Mouse (Mus musculus): ENCODE results near the gene Net1.
"Not testable (repeated sequence)": the region's sequence is repeated elsewhere in the genome, so short reads cannot be mapped to it uniquely, and the experiment has no call there.

Gene Net1

DNA sequence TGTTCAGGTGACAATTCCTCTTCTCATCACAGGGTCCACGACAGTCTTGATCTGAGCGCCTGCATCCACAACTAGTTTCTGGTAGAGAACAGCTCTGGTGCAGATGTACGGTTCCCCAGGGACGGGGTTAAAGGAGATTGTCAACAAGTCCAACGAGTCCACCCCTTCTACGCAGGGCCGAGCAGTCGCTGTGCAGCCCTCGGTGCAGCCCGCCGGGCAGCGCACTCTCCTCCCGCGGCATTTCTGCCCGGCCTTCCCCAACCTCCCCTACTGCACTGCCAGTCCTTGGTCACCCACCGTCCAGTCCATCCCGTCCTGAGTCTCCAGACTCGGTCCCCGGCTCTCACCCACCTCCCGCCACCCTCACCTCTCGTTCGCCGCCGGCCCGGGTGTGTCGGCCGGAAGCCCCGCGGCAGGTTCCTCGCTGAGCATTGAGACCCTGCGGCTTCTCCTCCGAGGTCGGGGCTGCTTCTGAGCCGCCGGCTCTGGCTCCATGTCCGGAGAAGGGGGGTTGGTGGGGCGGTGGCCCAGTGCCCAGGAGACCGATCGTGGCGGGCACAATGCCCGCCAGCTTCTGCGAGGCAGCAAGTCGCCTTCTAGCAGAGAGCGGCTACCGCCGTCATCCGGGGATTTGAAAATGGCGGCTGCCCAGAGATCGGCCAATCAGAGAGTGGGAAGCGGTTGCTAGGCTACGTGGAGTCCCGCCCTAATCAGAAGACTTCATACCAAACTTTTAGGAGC, at the start of gene Net1, which contains the start of gene Tubal3:
Net1 (minus strand) TSS at position 650 of the 741 bp plus-strand sequence.
Tubal3 (plus strand) TSS at position 704 of the 741 bp plus-strand sequence.
- DNase-seq (ENCODE audit: extremely low read depth, low read depth, low spot score), result no peak

- no peak for DNase-seq (ENCODE audit: extremely low read depth, low read depth, low spot score)
Measured at GRCm38 (mm10) chr13:3951198-3951914, 33.3 kb upstream of the Net1 start.

DNA sequence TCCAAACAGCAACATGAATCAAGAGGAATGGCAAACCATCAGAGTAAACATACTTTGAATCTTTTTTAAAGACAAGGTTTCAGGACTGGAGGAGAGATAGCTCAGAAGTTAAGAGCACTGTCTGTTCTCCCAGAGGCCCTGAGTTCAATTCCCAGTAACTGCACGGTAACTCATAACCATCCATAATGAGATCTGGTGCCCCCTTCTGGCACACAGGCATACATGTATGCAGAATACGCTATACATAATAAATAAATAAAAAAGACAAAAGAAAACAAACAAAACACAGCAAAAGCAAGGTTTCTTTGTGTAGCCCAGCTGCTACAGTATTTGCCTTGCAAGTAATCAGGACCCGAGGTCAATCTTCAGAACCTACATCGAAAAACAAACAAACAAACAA, 31.5 kb upstream of the Net1 start:
- DNase-seq (ENCODE audit: extremely low read depth, low read depth, low spot score), result no peak

DNA sequence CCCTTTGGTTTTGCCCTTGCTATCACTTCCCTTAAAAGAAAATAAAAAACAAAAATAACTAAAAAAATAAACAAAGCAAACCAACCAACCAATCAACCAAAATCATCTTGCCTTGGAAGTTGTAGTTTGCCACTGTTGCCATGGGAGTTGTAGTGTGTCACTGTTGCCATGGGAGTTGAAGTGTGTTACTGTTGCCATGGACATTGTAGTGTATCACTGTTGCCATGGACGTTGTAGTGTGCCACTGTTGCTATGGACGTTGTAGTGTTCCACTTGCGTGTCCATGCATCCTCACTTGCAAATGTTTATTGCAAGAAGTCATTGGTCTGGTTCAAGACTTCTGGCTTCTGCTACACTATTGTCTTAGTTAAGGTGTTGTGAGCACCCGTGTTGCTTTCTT, 29.2 kb upstream of the Net1 start:
- DNase-seq (ENCODE audit: extremely low read depth, low read depth, low spot score), result no peak

- DNase-seq (ENCODE audit: extremely low read depth, low read depth, low spot score), result no peak
Measured at GRCm38 (mm10) chr13:3945249-3945648, 27.2 kb upstream of the Net1 start, which contains the start of gene Ucn3. Ucn3 (minus strand) TSS chr13:3945349.

GRCm38 (mm10) chr13:3944699-3945098, 26.7 kb upstream of the Net1 start:
- no peak for DNase-seq (ENCODE audit: extremely low read depth, low read depth, low spot score)

DNA sequence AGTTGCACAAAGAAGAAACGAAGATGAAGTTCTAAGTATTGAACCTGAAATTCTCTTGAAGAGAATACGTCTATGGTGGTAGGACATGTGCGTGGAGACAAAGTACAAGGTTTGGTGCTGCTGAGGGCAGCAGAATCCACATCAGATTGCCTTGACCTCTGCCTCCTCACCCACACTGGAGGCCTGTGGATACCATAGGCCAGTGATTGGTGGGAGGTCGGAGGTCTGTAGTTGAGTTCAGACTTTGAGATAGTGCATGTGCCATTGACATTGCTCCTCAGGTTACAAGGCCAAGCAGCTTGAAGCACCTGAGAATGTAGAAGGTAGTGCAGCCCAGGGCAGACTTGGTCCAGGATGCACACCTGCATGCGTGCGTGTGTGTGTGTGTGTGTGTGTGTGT, 8.0 kb upstream of the Net1 start:
- no peak for DNase-seq (ENCODE audit: extremely low read depth, low read depth, low spot score)

DNA sequence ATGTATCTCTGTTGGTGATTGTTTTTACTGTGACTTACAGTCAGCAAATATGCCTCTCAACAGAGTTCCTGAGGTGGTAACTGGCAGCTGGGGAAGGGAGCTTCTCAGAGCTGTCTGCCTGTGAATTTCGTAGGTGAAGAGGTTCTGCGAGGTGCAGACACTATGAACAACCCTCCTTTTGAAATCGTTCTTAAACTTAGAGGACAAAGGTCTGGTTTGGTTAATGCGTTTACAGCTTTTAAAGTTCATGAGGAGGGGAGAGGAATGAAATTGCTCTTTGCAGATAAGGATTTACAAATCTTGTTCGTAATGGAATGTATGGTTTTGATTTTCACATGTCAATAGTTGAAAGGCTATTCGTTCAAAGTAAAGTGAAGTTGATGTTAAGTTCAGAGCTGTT, 7.6 kb upstream of the Net1 start:
- no peak for DNase-seq (ENCODE audit: extremely low read depth, low read depth, low spot score)

- no peak for DNase-seq (ENCODE audit: extremely low read depth, low read depth, low spot score)
Measured at GRCm38 (mm10) chr13:3924483-3924882, 6.5 kb upstream of the Net1 start.

- no peak for DNase-seq (ENCODE audit: extremely low read depth, low read depth, low spot score)
Measured at GRCm38 (mm10) chr13:3913504-3913903, 4.5 kb downstream of the Net1 start.

DNA sequence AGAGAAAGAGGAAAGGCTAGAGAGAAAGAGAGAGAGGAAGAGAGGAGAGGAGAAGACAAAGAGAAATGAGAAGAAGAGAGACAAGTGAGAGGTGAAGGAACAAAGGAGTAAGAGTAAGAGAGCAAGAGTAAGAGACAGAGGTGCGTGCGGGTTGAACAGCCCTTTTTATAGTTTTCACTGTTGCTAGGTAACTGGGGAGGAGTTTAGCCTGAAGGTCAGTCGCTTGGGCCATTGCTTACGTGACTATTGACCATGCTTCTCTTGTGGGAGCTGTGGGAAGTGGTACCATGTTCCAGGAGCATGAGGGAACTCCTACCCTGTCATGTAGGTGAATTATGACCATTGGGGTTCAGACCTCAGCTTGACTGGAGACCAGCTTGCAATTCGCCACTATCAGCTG, 7.7 kb downstream of the Net1 start:
- DNase-seq (ENCODE audit: extremely low read depth, low read depth, low spot score), result no peak

GRCm38 (mm10) chr13:3908262-3908661, 9.8 kb downstream of the Net1 start:
- no peak for DNase-seq (ENCODE audit: extremely low read depth, low read depth, low spot score)

GRCm38 (mm10) chr13:3907151-3907696, 10.8 kb downstream of the Net1 start:
- no peak for DNase-seq (ENCODE audit: extremely low read depth, low read depth, low spot score)

- no peak for DNase-seq (ENCODE audit: extremely low read depth, low read depth, low spot score)
Measured at GRCm38 (mm10) chr13:3899301-3899700, 18.7 kb downstream of the Net1 start.

DNA sequence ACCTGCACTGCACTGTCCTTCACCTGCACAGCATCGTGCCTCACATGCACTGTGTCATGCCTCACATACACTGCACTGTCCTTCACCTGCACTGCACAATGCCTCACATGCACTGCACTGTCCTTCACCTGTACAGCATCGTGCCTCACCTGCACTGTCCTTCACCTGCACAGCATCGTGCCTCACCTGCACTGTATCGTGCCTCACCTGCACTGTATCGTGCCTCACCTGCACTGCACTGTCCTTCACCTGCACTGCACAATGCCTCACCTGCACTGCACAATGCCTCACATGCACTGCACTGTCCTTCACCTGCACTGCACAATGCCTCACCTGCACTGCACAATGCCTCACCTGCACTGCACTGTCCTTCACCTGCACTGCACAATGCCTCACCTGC, 19.8 kb downstream of the Net1 start:
- not testable (repeated sequence) for DNase-seq (ENCODE audit: extremely low read depth, low read depth, low spot score)

- no peak for DNase-seq (ENCODE audit: extremely low read depth, low read depth, low spot score)
Measured at GRCm38 (mm10) chr13:3896913-3897312, 21.1 kb downstream of the Net1 start.

- DNase-seq (ENCODE audit: extremely low read depth, low read depth, low spot score), result no peak
Measured at GRCm38 (mm10) chr13:3896032-3896431, 22.0 kb downstream of the Net1 start.

DNA sequence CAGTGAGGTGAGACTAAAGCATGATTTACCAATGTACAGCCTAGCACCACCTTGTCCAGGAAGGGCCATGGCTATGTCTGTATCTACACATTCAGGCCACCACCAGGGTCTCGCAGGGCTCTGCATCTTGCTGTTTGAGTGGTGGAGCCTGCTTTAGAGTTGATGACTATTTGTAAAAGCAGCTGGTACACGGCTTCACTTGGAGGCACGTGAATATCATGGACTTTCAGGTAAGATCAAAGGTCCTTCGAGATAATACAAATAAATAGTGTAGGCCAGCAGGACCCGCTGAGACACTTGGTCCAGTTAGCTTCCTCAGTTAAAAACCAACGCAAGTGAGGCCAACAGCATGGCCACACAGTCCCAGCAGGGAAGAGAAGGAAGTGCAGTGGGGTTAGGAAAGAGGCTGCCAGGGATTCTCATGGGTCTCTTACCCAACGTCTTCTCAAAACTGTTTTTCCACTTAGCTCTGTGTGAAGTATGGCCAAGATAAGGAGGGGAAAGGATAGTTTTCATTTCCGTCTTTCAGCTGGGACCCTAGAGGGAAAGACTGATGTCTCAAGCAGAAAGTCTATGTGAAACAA, 22.5 kb downstream of the Net1 start:
- DNase-seq (ENCODE audit: extremely low read depth, low read depth, low spot score), result no peak

DNA sequence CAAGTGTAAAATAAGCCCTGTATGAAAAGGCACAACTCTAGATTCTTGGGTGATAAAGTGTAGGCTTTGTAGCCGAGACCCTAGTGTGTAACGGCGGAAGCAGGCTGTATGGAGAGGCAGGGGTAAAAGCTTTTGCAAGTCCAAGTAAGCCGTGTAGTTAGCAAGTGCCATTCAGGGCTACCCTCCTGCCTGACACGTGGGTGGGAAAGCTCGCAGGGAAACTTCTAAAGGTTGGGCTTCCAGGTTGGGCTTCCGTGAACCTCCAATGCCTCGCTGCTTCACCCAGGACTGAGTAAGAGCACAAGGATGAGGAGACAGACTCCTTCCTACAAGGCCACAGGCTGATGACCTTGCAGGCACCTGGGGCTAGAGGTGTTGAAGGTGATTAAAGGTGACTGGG, 23.5 kb downstream of the Net1 start:
- no peak for DNase-seq (ENCODE audit: extremely low read depth, low read depth, low spot score)

- no peak for DNase-seq (ENCODE audit: extremely low read depth, low read depth, low spot score)
Measured at GRCm38 (mm10) chr13:3893126-3893734, 24.8 kb downstream of the Net1 start.

DNA sequence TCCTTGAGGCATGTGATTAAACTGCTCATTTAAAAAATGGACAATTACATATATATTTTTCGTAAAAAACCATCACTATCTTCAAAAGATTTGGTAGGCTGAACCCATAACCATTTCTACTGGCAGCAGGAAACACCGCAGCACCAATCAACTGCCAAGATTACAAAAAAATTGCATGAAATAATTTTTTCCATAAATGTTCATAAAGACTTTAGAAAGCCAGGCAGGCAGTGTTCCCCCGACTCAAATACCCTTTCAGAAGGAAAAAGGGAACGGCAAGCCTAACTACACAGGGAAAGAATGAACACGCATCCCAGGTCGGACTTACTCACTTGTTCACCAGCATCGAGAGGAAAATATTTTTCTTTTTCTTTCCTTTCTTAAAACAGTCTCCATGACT, 25.4 kb downstream of the Net1 start:
- DNase-seq (ENCODE audit: extremely low read depth, low read depth, low spot score), result no peak

All from fat pad, adult 2 months (tissue).